Mouse (Mus musculus): ENCODE measurements around the gene Scn4a. TPM values are rescaled to one million over a fixed set of nuclear protein-coding genes. Genes with fewer than 3 reads are reported as not detected.

Scn4a gene
- polyA plus RNA-seq, 1 experiment from 2014 or later = not detected

GRCm38 (mm10) chr11:106383051-106383790 is 30.1 kb upstream of the Scn4a start:
- H3K36me3 ChIP-seq (replicated peaks) = no peaks in the 10 kb centered on the region
- no peak for DNase-seq (ENCODE audit: extremely low spot score, low spot score)
- H3K27ac ChIP-seq = no peak overlapping the region
- H3K4me1 ChIP-seq = no peaks in the 10 kb centered on the region
- no peaks in the 10 kb centered on the region for H3K27me3 ChIP-seq (ENCODE audit: poor library complexity, severe bottlenecking)
- no peaks in the 10 kb centered on the region for H3K9me3 ChIP-seq
- WGBS = 72% methylated on average over 6 of the region's 6 CpGs
- no peak overlapping the region for H3K4me3 ChIP-seq

DNA sequence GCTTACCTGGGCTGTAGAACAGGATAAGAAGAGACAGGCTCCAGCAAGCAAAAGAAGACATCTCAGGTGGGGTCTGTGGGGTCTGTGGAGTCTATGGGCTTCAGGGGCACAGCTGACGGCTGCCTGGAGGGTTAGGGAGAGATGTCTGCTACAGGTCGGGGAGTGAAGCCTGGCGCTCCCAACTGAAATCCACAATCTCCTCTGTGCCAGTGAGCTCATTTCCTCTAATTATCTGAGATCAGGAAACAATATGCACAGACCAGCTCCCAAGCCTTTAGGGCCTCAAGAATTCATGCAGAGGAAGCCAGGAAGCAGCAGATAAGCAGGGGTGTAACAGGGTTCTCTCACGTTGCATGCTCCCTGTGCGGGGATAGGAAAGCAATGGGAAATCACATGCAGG is 29.3 kb upstream of the Scn4a start:
- Histone ChIP-seq H3K27me3 (ENCODE audit: poor library complexity, severe bottlenecking) (no peaks in the 10 kb centered on the region), H3K4me1 (no peaks in the 10 kb centered on the region), H3K36me3 (replicated peaks) (no peaks in the 10 kb centered on the region), H3K27ac (no peak overlapping the region), H3K9me3 (no peaks in the 10 kb centered on the region), H3K4me3 (peak overlapping the region; percentile 7)
- 79% methylated on average over 5 of the region's 5 CpGs for WGBS
- DNase-seq (ENCODE audit: extremely low spot score, low spot score) = no peak

DNA sequence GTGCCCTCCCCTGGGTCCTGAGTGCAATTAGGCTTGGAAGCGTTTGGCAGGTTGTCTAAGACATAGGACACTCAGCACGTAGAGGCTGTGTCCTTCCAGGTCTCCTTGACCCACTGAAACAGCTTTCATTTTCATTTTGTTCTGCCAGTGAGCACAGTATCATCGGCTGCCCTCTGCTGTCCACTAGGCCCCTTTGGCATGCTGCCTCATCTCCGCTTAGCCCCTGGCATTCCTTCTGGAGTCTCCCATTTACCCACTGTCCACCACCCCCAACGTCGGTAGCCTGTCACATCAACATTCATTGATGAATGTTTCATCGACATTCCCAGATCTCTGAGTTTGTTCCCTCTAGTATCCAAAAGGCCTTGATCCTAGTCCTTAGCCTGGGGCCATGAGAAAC is 28.8 kb upstream of the Scn4a start:
- no peaks in the 10 kb centered on the region for H3K27me3 ChIP-seq (ENCODE audit: poor library complexity, severe bottlenecking)
- no peaks in the 10 kb centered on the region for H3K4me1 ChIP-seq
- no peak overlapping the region; the same call in 1 of the 2 replicates for H3K27ac ChIP-seq
- 87% methylated on average over 7 of the region's 7 CpGs for WGBS
- H3K9me3 ChIP-seq = no peaks in the 10 kb centered on the region
- H3K4me3 ChIP-seq = peak overlapping the region; percentile 7
- no peak for DNase-seq (ENCODE audit: extremely low spot score, low spot score)
- H3K36me3 ChIP-seq (replicated peaks) = no peaks in the 10 kb centered on the region

- H3K4me1 ChIP-seq = no peaks in the 10 kb centered on the region
- H3K27ac ChIP-seq = no peak overlapping the region
- DNase-seq (ENCODE audit: extremely low spot score, low spot score) = no peak
- H3K4me3 ChIP-seq = no peak overlapping the region
- H3K36me3 ChIP-seq (replicated peaks) = no peaks in the 10 kb centered on the region
- 86% methylated on average over 11 of the region's 11 CpGs for WGBS
- no peaks in the 10 kb centered on the region for H3K27me3 ChIP-seq (ENCODE audit: poor library complexity, severe bottlenecking)
- no peaks in the 10 kb centered on the region for H3K9me3 ChIP-seq
Measured at GRCm38 (mm10) chr11:106381011-106381410, 27.9 kb upstream of the Scn4a start.

DNA sequence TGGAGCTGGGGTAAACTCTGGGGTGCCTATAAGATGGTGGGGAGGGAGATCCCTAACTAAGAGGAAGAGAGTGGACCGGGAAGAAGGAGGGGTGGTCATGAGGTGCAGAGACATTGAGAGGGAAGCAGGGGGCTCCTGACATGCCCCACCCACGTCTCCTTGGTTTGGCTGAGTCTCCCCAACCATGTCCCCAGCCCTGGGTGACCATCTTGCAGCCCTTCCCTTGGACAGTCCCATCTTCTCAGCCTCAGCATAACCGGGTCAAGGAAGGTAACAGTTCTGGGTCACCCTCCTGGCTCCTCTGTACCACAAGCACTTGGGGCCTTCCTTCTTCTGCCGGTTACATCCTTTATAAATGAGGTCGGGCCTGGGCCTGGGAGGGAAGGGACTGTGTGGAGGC is 21.9 kb upstream of the Scn4a start:
- no peaks in the 10 kb centered on the region for H3K9me3 ChIP-seq
- H3K27ac ChIP-seq = 0 out of 2 replicates have a peak overlapping the region, but pooled peaks have one; percentile 40
- 88% methylated on average over 5 of the region's 5 CpGs for WGBS
- no peak for DNase-seq (ENCODE audit: extremely low spot score, low spot score)
- no peaks in the 10 kb centered on the region for H3K36me3 ChIP-seq (replicated peaks)
- H3K4me3 ChIP-seq = no peak overlapping the region
- no peaks in the 10 kb centered on the region for H3K27me3 ChIP-seq (ENCODE audit: poor library complexity, severe bottlenecking)
- H3K4me1 ChIP-seq = peaks cover 13% of the 10 kb centered on the region

DNA sequence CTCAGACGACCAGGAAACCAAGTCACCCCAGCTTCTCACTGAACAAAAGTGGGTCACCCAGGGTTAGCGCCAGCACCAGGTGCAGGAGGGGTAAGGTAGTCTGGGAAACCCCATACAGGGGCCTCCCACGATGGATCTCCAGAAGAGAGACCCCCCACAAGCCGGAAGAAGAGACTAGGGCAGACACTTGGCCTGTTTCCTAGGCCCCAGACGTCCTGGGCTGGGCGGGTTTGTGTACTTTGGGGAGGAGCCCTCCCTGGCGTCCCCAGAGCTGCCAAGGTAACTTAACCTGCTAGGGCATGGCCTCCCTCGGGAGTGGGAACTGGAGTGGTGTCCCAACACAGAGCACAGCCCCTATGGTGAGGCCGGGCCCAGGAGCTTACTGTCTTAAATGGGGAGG is 21.5 kb upstream of the Scn4a start:
- Histone ChIP-seq H3K9me3 (no peaks in the 10 kb centered on the region), H3K4me3 (no peak overlapping the region), H3K36me3 (replicated peaks) (no peaks in the 10 kb centered on the region), H3K27ac (0 out of 2 replicates have a peak overlapping the region, but pooled peaks have one; percentile 40), H3K27me3 (ENCODE audit: poor library complexity, severe bottlenecking) (no peaks in the 10 kb centered on the region), H3K4me1 (peaks cover 13% of the 10 kb centered on the region)
- 65% methylated on average over 9 of the region's 9 CpGs for WGBS
- DNase-seq (ENCODE audit: extremely low spot score, low spot score) = no peak

DNA sequence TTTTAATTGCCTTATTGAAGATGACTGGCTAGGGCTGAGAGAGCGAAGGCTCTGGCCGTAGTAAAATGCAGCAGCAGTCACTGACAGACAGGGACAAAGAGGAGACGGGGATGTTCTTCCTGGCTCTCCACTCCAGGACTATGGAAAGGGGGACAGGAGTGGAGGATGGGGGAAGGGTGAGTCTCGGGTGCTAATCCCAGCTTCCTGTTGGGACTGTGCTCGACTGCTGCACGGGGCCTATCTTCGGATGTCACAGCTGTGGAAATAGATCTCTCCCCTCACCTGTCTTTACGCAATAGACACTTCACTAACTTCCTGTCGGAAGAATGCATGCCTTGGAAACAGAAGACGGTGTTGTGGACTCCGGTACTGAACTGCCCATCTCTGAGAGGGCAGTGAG is 20.9 kb upstream of the Scn4a start:
- no peak overlapping the region for H3K4me3 ChIP-seq
- peaks cover 13% of the 10 kb centered on the region for H3K4me1 ChIP-seq
- no peaks in the 10 kb centered on the region for H3K27me3 ChIP-seq (ENCODE audit: poor library complexity, severe bottlenecking)
- no peaks in the 10 kb centered on the region for H3K9me3 ChIP-seq
- H3K36me3 ChIP-seq (replicated peaks) = no peaks in the 10 kb centered on the region
- DNase-seq (ENCODE audit: extremely low spot score, low spot score) = no peak
- peak overlapping the region; percentile 40; the same call in 1 of the 2 replicates for H3K27ac ChIP-seq
- 58% methylated on average over 11 of the region's 11 CpGs for WGBS

- H3K4me1 ChIP-seq = peaks cover 27% of the 10 kb centered on the region
- 12% methylated on average over 3 of the region's 3 CpGs for whole genome bisulfite sequencing
- H3K9me3 ChIP-seq = no peaks in the 10 kb centered on the region
- no peak overlapping the region for H3K4me3 ChIP-seq
- H3K27me3 ChIP-seq (ENCODE audit: poor library complexity, severe bottlenecking) = 0 out of 2 replicates have a peak, but pooled peaks cover 6% of the 10 kb centered on the region
- H3K36me3 ChIP-seq (replicated peaks) = no peaks in the 10 kb centered on the region
- no peak overlapping the region for H3K27ac ChIP-seq
- peak; percentile 76 for DNase-seq (ENCODE audit: extremely low spot score, low spot score)
Measured at GRCm38 (mm10) chr11:106366316-106366715, 13.2 kb upstream of the Scn4a start.

- H3K4me3 ChIP-seq = peak within 1 kb of the TSS; percentile 22; the same call in 1 of the 2 replicates
- peak within 1 kb of the TSS; percentile 36 for H3K27ac ChIP-seq
- no peak for DNase-seq (ENCODE audit: extremely low spot score, low spot score)
- 65% methylated on average over 10 of the region's 10 CpGs for WGBS
- H3K27me3 ChIP-seq (ENCODE audit: poor library complexity, severe bottlenecking) = 0 out of 2 replicates have a peak, but pooled peaks cover 6% of the 10 kb centered on the region
- peaks cover 27% of the 10 kb centered on the region for H3K4me1 ChIP-seq
- no peaks in the 10 kb centered on the region for H3K36me3 ChIP-seq (replicated peaks)
- no peaks in the 10 kb centered on the region for H3K9me3 ChIP-seq
Measured at GRCm38 (mm10) chr11:106365366-106365765, 12.3 kb upstream of the Scn4a start, which contains the start of gene Prr29. Gene Prr29, plus strand, starts transcription at chr11:106365472.

- H3K4me3 ChIP-seq = peak overlapping the region; percentile 22; the same call in 1 of the 2 replicates
- peaks cover 27% of the 10 kb centered on the region for H3K4me1 ChIP-seq
- H3K9me3 ChIP-seq = no peaks in the 10 kb centered on the region
- H3K36me3 ChIP-seq (replicated peaks) = no peaks in the 10 kb centered on the region
- DNase-seq (ENCODE audit: extremely low spot score, low spot score) = no peak
- 11% methylated on average over 11 of the region's 11 CpGs for WGBS
- peak overlapping the region; percentile 36 for H3K27ac ChIP-seq
- H3K27me3 ChIP-seq (ENCODE audit: poor library complexity, severe bottlenecking) = 0 out of 2 replicates have a peak, but pooled peaks cover 6% of the 10 kb centered on the region
Measured at GRCm38 (mm10) chr11:106364712-106365111, 11.6 kb upstream of the Scn4a start.

GRCm38 (mm10) chr11:106359350-106359749 is 6.3 kb upstream of the Scn4a start:
- WGBS = 18% methylated on average over 5 of the region's 5 CpGs
- no peak overlapping the region for H3K4me3 ChIP-seq

GRCm38 (mm10) chr11:106355382-106356128 is 2.5 kb upstream of the Scn4a start:
- H3K9me3 ChIP-seq = no peaks in the 10 kb centered on the region
- 74% methylated on average over 19 of the region's 19 CpGs for WGBS

More at GRCm38 (mm10) chr11:106359350-106359749, 6.3 kb upstream of the Scn4a start:
- no peaks in the 10 kb centered on the region for H3K36me3 ChIP-seq (replicated peaks)
- no peaks in the 10 kb centered on the region for H3K27me3 ChIP-seq (ENCODE audit: poor library complexity, severe bottlenecking)
- H3K4me1 ChIP-seq = peaks cover 7% of the 10 kb centered on the region
- H3K27ac ChIP-seq = no peak overlapping the region
- DNase-seq (ENCODE audit: extremely low spot score, low spot score) = peak; percentile 48
- H3K9me3 ChIP-seq = no peaks in the 10 kb centered on the region

GRCm38 (mm10) chr11:106354181-106354580 is 1.1 kb upstream of the Scn4a start:
- WGBS = 61% methylated on average over 1 of the region's 1 CpGs
- Histone ChIP-seq H3K27ac (no peak overlapping the region), H3K27me3 (ENCODE audit: poor library complexity, severe bottlenecking) (no peaks in the 10 kb centered on the region), H3K4me3 (no peak overlapping the region), H3K4me1 (peaks cover 12% of the 10 kb centered on the region), H3K9me3 (no peaks in the 10 kb centered on the region), H3K36me3 (replicated peaks) (no peaks in the 10 kb centered on the region)
- DNase-seq (ENCODE audit: extremely low spot score, low spot score) = no peak

More at GRCm38 (mm10) chr11:106355382-106356128, 2.5 kb upstream of the Scn4a start:
- Histone ChIP-seq H3K27me3 (ENCODE audit: poor library complexity, severe bottlenecking) (no peaks in the 10 kb centered on the region), H3K4me1 (peaks cover 12% of the 10 kb centered on the region), H3K36me3 (replicated peaks) (no peaks in the 10 kb centered on the region), H3K4me3 (no peak overlapping the region), H3K27ac (no peak overlapping the region)
- no peak for DNase-seq (ENCODE audit: extremely low spot score, low spot score)
